Mouse (Mus musculus) heart, embryonic 16.5 days (tissue): Measurements from ENCODE around the gene 2210016F16Rik. TPM values are rescaled to one million over a fixed set of nuclear protein-coding genes. Genes with fewer than 3 reads are reported as not detected.

ENCODE experiments used
- ATAC-seq: fragments of 200-750 bp; cut with Nextera tagmentation; replicated peaks from 2 replicates; pipeline ENCODE4 v1.8.0; 2017; ENCODE audit warnings: moderate number of reproducible peaks; ENCODE audit not compliant: insufficient read depth, low FRiP score; ENCODE audit errors: extremely low read depth
- H3K27ac ChIP-seq: fragments of 300-500 bp; sonication (generic); 2 replicates; pipeline ENCODE4 v1.5.1; 2014; ENCODE audit warnings: mild to moderate bottlenecking, low read length, control low read depth, moderate library complexity
- H3K27me3 ChIP-seq: fragments of 300-500 bp; sonication (generic); 2 replicates; pipeline ENCODE4 v1.6.1; 2014; ENCODE audit warnings: low read length, mixed read lengths; ENCODE audit not compliant: control insufficient read depth, insufficient read depth
- H3K36me3 ChIP-seq: fragments of 300-500 bp; sonication (generic); 2 replicates; pipeline ENCODE4 v1.6.1; 2014; ENCODE audit not compliant: control insufficient read depth, insufficient read depth
- H3K4me1 ChIP-seq: fragments of 300-500 bp; sonication (generic); 2 replicates; pipeline ENCODE4 v1.6.1; 2014; ENCODE audit warnings: low read length, mixed read lengths; ENCODE audit not compliant: control insufficient read depth, insufficient read depth
- H3K4me2 ChIP-seq: fragments of 300-500 bp; sonication (generic); 2 replicates; pipeline ENCODE4 v1.6.1; 2014; ENCODE audit warnings: low read depth, mild to moderate bottlenecking, control low read depth, low read length
- H3K4me3 ChIP-seq: fragments of 300-500 bp; sonication (generic); 2 replicates; pipeline ENCODE4 v1.5.1; 2014; ENCODE audit warnings: mild to moderate bottlenecking, control low read depth, low read length
- H3K9ac ChIP-seq: fragments of 300-500 bp; sonication (generic); 2 replicates; pipeline ENCODE4 v1.6.1; 2014; ENCODE audit warnings: low read length, control low read depth
- H3K9me3 ChIP-seq: fragments of 300-500 bp; sonication (generic); replicated peaks from 2 replicates; pipeline ENCODE4 v1.6.1; 2016; ENCODE audit warnings: low read length; ENCODE audit not compliant: control insufficient read depth
- WGBS: fragments of 180-500 bp; shearing (Covaris S2); extraction: QIAGEN DNeasy Blood & Tissue Kit; methylation state at CpG from one replicate; pipeline ENCODE4 v1.1.7; 2014; 5-methylcytosine and 5-hydroxymethylcytosine counted together
- polyA plus RNA-seq: library from polyadenylated mRNA; unstranded; fragments of >200 nt; fragmentation: Nextera tagmentation; extraction: Ambion mirVana; gene quantifications from 2 replicates; pipeline ENCODE4 v1.2.1, GENCODE M21; 2015

The 2210016F16Rik gene
- polyA plus RNA-seq, 1 experiment from 2014 or later, result 32.1 TPM

DNA sequence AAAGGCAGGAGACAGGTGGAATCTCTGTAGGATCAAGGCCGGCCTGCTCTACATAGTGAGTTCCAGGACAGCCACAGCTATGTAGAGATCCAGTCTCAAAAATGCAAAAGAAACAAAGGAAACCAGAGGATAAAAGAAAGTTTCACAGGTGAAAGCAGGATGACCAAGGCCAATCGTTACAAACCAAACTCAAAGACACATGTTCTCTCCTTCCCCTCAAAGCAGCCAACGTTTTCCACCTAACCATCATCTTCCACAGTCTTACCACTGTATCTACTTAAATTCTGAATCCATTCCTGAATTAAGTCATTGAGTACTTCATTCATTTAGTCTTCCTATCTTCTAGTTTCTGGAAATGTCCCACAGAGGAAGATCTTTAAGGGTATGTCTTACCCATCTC lies 3.4 kb upstream of the 2210016F16Rik start:
- WGBS, result 41% methylated on average over 3 of the region's 3 CpGs
- Histone ChIP-seq H3K36me3 (peaks cover 19% of the 10 kb centered on the region), H3K4me1 (peaks cover 13% of the 10 kb centered on the region; the same call in 1 of the 2 replicates), H3K27ac (no peak overlapping the region), H3K9ac (no peak overlapping the region), H3K4me3 (no peak overlapping the region), H3K4me2 (no peak overlapping the region), H3K27me3 (no peaks in the 10 kb centered on the region), H3K9me3 (no peaks in the 10 kb centered on the region)
- no peak for ATAC-seq

DNA sequence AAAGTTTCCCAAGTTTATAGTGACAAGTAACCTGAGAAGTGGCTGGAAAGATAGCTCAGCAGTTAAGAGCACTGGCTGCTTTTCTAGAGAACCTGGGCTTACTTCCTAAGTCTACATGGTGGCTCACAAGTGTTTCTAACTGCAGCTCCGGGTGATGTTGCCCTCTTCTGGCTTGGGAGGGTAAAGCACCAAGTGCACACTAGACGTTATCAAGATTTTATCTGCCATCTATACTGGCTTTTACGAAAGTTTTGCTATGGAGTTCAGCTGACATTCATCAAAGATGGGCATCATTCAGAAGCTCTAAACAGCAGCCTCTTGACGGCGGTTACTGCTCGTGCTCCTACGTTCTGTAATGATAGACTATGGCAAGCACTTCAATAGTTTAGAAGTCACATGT lies 2.9 kb upstream of the 2210016F16Rik start:
- H3K36me3 ChIP-seq, result peaks cover 17% of the 10 kb centered on the region
- no peak overlapping the region for H3K4me3 ChIP-seq
- H3K27me3 ChIP-seq, result no peaks in the 10 kb centered on the region
- H3K4me1 ChIP-seq, result peaks cover 13% of the 10 kb centered on the region; the same call in 1 of the 2 replicates
- no peaks in the 10 kb centered on the region for H3K9me3 ChIP-seq
- no peak overlapping the region for H3K4me2 ChIP-seq
- H3K27ac ChIP-seq, result no peak overlapping the region
- 12% methylated on average over 7 of the region's 7 CpGs for WGBS
- 0 out of 2 replicates have a peak, but pooled peaks have one; percentile 18 for ATAC-seq
- H3K9ac ChIP-seq, result no peak overlapping the region

DNA sequence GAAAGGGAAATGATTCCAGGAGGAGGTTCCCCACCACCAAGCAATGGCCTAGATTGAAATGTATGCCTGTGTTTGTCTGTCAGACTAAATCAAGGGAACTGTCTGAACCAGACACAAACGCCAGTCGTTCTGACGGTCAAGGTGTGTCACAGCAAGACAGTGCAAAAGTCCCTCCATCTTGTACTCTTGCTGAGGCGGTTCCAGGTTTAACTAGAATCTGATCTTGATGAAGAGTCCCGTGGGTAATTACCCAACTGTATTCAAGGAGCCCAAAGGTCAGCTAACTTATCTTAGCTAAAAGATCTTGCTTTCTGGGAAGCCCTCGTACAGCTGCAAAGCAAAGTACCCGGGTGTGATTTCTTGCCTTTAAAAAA lies 509 bp upstream of the 2210016F16Rik start:
- peak overlapping the region; percentile 88 for H3K4me3 ChIP-seq
- 77% methylated on average over 7 of the region's 7 CpGs for WGBS
- peaks cover 24% of the 10 kb centered on the region for H3K36me3 ChIP-seq
- peaks cover 13% of the 10 kb centered on the region; the same call in 1 of the 2 replicates for H3K4me1 ChIP-seq
- H3K4me2 ChIP-seq, result peak overlapping the region; percentile 93
- no peaks in the 10 kb centered on the region for H3K27me3 ChIP-seq
- peak overlapping the region; percentile 68; the same call in 1 of the 2 replicates for H3K27ac ChIP-seq
- peaks cover 10% of the 10 kb centered on the region for H3K9me3 ChIP-seq
- ATAC-seq, result no peak
- peak overlapping the region; percentile 95 for H3K9ac ChIP-seq

DNA sequence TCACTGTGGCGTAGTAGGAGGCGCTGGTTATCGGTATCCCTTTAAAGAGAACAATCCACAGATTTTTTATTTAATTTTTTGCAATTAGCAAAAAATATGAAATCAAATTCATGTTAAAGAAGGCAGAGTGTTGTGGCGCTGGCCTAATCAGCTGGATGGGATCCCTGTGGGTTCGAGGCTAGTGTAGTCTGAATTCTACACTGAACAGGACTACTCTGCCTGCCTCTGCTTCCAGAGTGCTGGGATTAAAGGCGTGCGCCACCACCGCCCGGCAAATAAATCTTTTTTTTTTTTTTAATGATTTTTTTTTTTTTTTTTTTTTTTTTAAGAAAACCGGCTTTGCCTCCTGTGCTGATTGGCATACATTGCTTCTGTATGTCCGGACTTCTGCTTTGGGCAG lies 654 bp downstream of the 2210016F16Rik start:
- no peak for ATAC-seq
- Histone ChIP-seq H3K9me3 (peaks cover 17% of the 10 kb centered on the region), H3K36me3 (peaks cover 25% of the 10 kb centered on the region), H3K4me3 (peak overlapping the region; percentile 88), H3K4me1 (peaks cover 13% of the 10 kb centered on the region; the same call in 1 of the 2 replicates), H3K4me2 (peak overlapping the region; percentile 93), H3K27ac (no peak overlapping the region; the same call in 1 of the 2 replicates), H3K9ac (peak overlapping the region; percentile 95), H3K27me3 (no peaks in the 10 kb centered on the region)
- WGBS, result 41% methylated on average over 11 of the region's 11 CpGs

DNA sequence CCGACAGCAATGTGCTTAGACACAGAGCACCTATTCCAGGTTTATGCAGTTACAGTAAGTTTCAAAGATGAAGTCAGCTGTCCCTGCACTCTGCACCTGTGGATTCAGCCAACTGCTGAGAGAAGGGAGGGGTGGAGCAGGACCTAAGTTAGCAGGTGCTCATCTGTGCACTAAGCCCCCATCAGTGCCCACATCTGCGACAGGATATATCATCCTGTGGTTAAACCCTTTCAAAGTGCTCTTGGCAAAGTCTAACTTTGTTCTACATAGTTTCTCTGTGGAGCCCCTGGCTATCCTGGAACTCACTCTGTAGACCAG lies 11.9 kb downstream of the 2210016F16Rik start:
- ATAC-seq, result peak; percentile 72; the same call in 1 of the 2 replicates
- Histone ChIP-seq H3K36me3 (no peaks in the 10 kb centered on the region), H3K9ac (no peak overlapping the region), H3K27ac (no peak overlapping the region), H3K4me3 (no peak overlapping the region), H3K4me2 (no peak overlapping the region), H3K9me3 (no peaks in the 10 kb centered on the region), H3K27me3 (no peaks in the 10 kb centered on the region), H3K4me1 (no peaks in the 10 kb centered on the region)
- WGBS, result 66% methylated on average over 2 of the region's 2 CpGs

DNA sequence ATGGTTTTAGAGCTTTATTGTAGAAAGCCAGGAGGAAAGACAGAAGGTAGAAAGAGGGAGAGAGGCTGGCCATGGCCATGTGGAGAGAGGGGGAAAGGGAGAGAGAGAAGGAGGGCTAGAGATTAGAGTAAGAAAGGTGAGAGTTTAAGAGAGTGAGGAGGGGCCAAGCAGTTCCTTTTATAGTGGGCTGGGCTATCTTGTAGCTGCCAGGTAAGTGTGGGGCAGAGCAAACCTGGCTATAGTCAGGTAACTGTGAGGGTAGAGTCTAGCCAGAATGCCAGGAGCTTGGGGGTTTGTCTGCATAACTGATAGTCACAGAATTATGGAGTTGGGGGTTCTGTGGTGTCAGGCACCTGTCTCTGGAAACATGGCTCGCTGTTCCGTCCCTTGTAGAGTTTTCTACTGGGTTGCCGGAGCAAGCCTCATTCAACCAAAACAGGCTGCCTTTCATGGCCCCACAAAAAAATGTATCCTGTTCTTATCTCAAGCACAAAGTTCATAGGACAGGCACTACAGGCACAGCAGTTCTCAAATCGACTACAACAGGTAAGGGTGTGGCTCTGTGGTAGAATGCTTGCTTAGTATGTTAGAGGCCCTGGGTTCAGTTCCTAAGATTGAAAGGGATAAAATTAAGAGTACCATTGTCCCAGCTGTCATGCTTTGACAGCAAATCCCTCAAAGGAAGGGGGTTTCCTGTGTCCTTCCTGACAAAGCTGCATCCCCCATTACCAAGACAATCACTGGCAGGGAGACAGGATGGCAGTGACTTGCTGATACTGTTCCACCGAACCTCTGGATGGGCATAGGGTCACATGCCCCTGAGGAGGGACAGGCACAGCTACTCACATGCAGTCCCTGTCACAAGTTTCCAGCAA lies 12.5 kb downstream of the 2210016F16Rik start:
- no peak overlapping the region for H3K27ac ChIP-seq
- H3K4me3 ChIP-seq, result no peak overlapping the region
- H3K27me3 ChIP-seq, result no peaks in the 10 kb centered on the region
- no peak overlapping the region for H3K9ac ChIP-seq
- H3K36me3 ChIP-seq, result no peaks in the 10 kb centered on the region
- no peak overlapping the region for H3K4me2 ChIP-seq
- H3K9me3 ChIP-seq, result no peaks in the 10 kb centered on the region
- no peaks in the 10 kb centered on the region for H3K4me1 ChIP-seq
- WGBS, result 73% methylated on average over 5 of the region's 5 CpGs
- no peak; the same call in 1 of the 2 replicates for ATAC-seq

DNA sequence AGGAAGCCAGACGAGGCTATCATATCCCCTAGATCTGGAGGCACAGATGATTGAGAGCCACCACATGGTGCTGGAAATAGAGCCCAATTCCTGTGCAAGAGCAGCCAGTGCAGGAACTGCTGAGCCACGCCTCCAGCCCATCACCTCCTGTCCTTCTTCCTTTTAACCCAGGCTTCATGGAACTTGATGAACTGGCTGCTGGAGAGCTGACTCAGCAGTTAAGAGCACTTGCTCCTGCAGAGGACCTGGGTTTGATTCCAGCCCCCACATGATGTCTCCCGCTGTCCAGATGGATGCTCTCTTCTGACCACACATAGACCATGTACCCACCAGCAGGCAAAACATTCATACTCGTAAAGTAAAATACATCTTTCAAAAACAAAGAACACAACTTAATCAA lies 16.2 kb downstream of the 2210016F16Rik start:
- Histone ChIP-seq H3K4me2 (no peak overlapping the region), H3K27ac (no peak overlapping the region), H3K36me3 (no peaks in the 10 kb centered on the region), H3K9me3 (no peaks in the 10 kb centered on the region), H3K4me1 (no peaks in the 10 kb centered on the region), H3K4me3 (no peak overlapping the region), H3K27me3 (no peaks in the 10 kb centered on the region), H3K9ac (no peak overlapping the region)
- 66% methylated on average over 4 of the region's 4 CpGs for WGBS
- no peak for ATAC-seq

DNA sequence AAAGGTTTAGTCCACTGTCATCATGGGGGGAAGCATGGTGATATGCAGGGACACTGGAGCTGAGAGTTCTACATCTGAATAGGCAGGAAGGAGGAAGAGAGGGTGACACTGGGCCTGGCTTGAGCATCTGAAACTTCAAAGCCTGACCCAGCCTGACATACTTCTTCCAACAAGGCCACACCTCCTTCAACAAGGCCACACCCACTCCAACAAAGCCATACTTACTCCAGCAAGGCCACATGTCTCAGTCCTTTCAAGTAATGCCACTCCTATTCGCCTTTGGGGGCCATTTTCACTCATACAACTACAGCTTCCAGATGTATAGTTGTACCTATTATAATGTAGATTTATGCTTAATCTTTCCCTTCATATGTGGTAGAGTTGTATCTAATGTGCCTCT lies 17.4 kb downstream of the 2210016F16Rik start:
- Histone ChIP-seq H3K4me3 (no peak overlapping the region), H3K36me3 (no peaks in the 10 kb centered on the region), H3K9me3 (no peaks in the 10 kb centered on the region), H3K4me2 (no peak overlapping the region), H3K27me3 (no peaks in the 10 kb centered on the region), H3K9ac (no peak overlapping the region), H3K27ac (no peak overlapping the region), H3K4me1 (no peaks in the 10 kb centered on the region)
- no peak for ATAC-seq
- WGBS, result 56% methylated on average over 1 of the region's 1 CpGs

DNA sequence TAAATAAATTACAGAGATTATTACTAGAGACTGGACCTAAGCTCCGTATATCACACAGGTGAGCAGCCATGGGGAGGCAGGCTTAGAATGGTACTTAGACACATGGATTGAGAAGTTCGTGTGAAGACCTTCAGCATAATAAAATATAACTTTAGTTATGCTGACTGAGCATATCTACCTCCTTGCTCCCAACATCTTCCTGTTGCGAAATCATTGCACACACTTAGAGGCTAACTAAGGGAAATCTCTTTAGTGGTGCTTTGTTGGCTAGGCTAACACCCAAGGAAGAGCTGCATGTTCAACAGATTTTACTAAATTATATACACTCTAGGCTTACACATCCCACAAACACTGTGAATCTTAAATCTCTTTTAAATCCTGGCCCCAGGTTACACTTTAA lies 18.7 kb downstream of the 2210016F16Rik start:
- no peaks in the 10 kb centered on the region for H3K36me3 ChIP-seq
- H3K4me3 ChIP-seq, result no peak overlapping the region
- H3K9ac ChIP-seq, result no peak overlapping the region
- no peak overlapping the region for H3K4me2 ChIP-seq
- 0 out of 2 replicates have a peak, but pooled peaks cover 6% of the 10 kb centered on the region for H3K9me3 ChIP-seq
- H3K27ac ChIP-seq, result no peak overlapping the region
- no peaks in the 10 kb centered on the region for H3K27me3 ChIP-seq
- no peaks in the 10 kb centered on the region for H3K4me1 ChIP-seq
- WGBS, result 85% methylated on average over 3 of the region's 3 CpGs
- no peak for ATAC-seq
